Mouse (Mus musculus): ENCODE data around the gene Slfn1.

GRCm38 (mm10) chr11:83115138-83115537 lies 1.5 kb upstream of the Slfn1 start:
- no peak for TF ChIP-seq CTCF (IDR thresholded peaks at IDR 0.05; ENCODE audit: low read depth, low read length)
- no peak for TF ChIP-seq POLR2A (IDR thresholded peaks at IDR 0.05; ENCODE audit: borderline replicate concordance, low read depth, low read length)

All from bone marrow macrophage, adult 2 months (primary cell).